Mouse (Mus musculus) liver, adult 2 months (tissue): ENCODE measurements around the gene Evi5.

Experiments used
- CTCF ChIP-seq: fragments of 200-500 bp; IDR thresholded peaks from 2 replicates; pipeline ENCODE4 v1.5.1; 2011; ENCODE audit warnings: low read depth, low read length, control low read depth
- POLR2A ChIP-seq: fragments of 200-500 bp; IDR thresholded peaks from 2 replicates; pipeline ENCODE4 v1.6.1; 2011; ENCODE audit warnings: low read length, control low read depth; ENCODE audit not compliant: insufficient read depth; ENCODE audit errors: extremely low read depth

GRCm38 (mm10) chr5:107720511-107720910, 154.4 kb downstream of the Evi5 start:
- TF ChIP-seq CTCF = no peak
- no peak for TF ChIP-seq POLR2A
